Mouse (Mus musculus): Measurements from ENCODE around the gene BC051142.
"Not testable (repeated sequence)": the region's sequence is repeated elsewhere in the genome, so short reads cannot be mapped to it uniquely, and the experiment has no call there.

BC051142 gene

GRCm38 (mm10) chr17:34411117-34411516 lies 12.5 kb downstream of the BC051142 start:
- peak; percentile 59 to 82 for DNase-seq

- no peak for DNase-seq
These were observed 21.4 kb downstream of the BC051142 start for GRCm38 (mm10) chr17:34420014-34420413.

GRCm38 (mm10) chr17:34427597-34427996 lies 29.0 kb downstream of the BC051142 start:
- no peak for DNase-seq

- peak; percentile 12 to 18 for DNase-seq
These were observed 38.5 kb downstream of the BC051142 start for GRCm38 (mm10) chr17:34437120-34437519.

GRCm38 (mm10) chr17:34437606-34438005 lies 39.0 kb downstream of the BC051142 start:
- no peak for DNase-seq

- no peak for DNase-seq
These were observed 40.0 kb downstream of the BC051142 start for GRCm38 (mm10) chr17:34438588-34438987.

- DNase-seq: peak; percentile 10 to 18
These were observed 41.2 kb downstream of the BC051142 start for GRCm38 (mm10) chr17:34439795-34440194.

- DNase-seq: peak in 1 of 2 experiments; percentile 5
These were observed 43.4 kb downstream of the BC051142 start for GRCm38 (mm10) chr17:34441990-34442389.

GRCm38 (mm10) chr17:34448473-34449041 lies 49.9 kb downstream of the BC051142 start:
- DNase-seq: no peak

- no peak for DNase-seq
These were observed 59.0 kb downstream of the BC051142 start for GRCm38 (mm10) chr17:34457668-34458067.

GRCm38 (mm10) chr17:34459255-34459654 lies 60.6 kb downstream of the BC051142 start:
- DNase-seq: no peak

GRCm38 (mm10) chr17:34465906-34466305 lies 67.3 kb downstream of the BC051142 start:
- not testable (repeated sequence) for DNase-seq

GRCm38 (mm10) chr17:34470491-34470890 lies 71.9 kb downstream of the BC051142 start:
- DNase-seq: no peak

GRCm38 (mm10) chr17:34475060-34475459 lies 76.4 kb downstream of the BC051142 start:
- DNase-seq: no peak

GRCm38 (mm10) chr17:34476427-34476826 lies 77.8 kb downstream of the BC051142 start:
- no peak for DNase-seq

- DNase-seq: not testable (repeated sequence)
These were observed 78.8 kb downstream of the BC051142 start, which contains the start of gene Btnl4 for GRCm38 (mm10) chr17:34477238-34478013. Gene Btnl4 (minus strand): TSS chr17:34477318.

- DNase-seq: no peak
These were observed 94.2 kb downstream of the BC051142 start for GRCm38 (mm10) chr17:34492796-34493195.

GRCm38 (mm10) chr17:34495156-34495555 lies 96.5 kb downstream of the BC051142 start:
- not testable (repeated sequence) for DNase-seq

GRCm38 (mm10) chr17:34496539-34496938 lies 97.9 kb downstream of the BC051142 start:
- no peak for DNase-seq

- DNase-seq: not testable (repeated sequence)
These were observed 98.7 kb downstream of the BC051142 start for GRCm38 (mm10) chr17:34497319-34497718.

GRCm38 (mm10) chr17:34497726-34498125 lies 99.1 kb downstream of the BC051142 start:
- not testable (repeated sequence) for DNase-seq

GRCm38 (mm10) chr17:34507591-34507990 lies 109.0 kb downstream of the BC051142 start:
- peak in 1 of 2 experiments; percentile 0 for DNase-seq
